Mouse (Mus musculus) liver, postnatal 0 days (tissue): ENCODE data around the gene Sdhaf3.
"Not testable (repeated sequence)": the region's sequence is repeated elsewhere in the genome, so short reads cannot be mapped to it uniquely, and the experiment has no call there.

Experiments
- CTCF ChIP-seq: sonication (generic); IDR thresholded peaks from 2 replicates; pipeline ENCODE4 v1.5.1; 2016; ENCODE audit warnings: antibody characterized with exemption, low read depth
- EP300 ChIP-seq: IDR thresholded peaks from 2 replicates; pipeline ENCODE4 v1.6.1; 2016; ENCODE audit warnings: antibody characterized with exemption, low read depth, mild to moderate bottlenecking

DNA sequence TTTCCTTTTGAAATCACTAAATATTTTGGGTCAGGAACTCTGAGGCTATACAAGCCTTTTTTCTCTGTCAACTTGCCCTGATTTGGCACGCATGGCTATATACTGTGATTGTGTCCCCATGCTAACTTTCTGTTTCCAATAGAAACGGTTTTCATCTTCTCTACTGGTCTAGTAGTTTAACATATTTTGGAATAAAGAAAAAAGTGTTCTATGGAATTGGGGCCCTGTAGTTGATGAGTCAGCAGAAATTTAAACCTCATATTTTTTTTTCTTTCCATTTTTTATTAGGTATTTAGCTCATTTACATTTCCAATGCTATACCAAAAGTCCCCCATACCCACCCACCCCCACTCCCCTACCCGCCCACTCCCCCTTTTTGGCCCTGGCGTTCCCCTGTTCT is 3.4 kb downstream of the Sdhaf3 start:
- not testable (repeated sequence) for TF ChIP-seq CTCF, EP300
